Mouse (Mus musculus) liver, postnatal 0 days (tissue): ENCODE measurements around the gene Chn2.
A peak's percentile ranks its signal among the peaks of the same experiment; 100 is the strongest.

ENCODE experiments used
- CTCF ChIP-seq: sonication (generic); IDR thresholded peaks from 2 replicates; pipeline ENCODE4 v1.5.1; 2016; ENCODE audit warnings: antibody characterized with exemption, low read depth
- EP300 ChIP-seq: IDR thresholded peaks from 2 replicates; pipeline ENCODE4 v1.6.1; 2016; ENCODE audit warnings: antibody characterized with exemption, low read depth, mild to moderate bottlenecking

GRCm38 (mm10) chr6:54204931-54205330, 165.6 kb downstream of the Chn2 start:
- TF ChIP-seq CTCF (peak; percentile 58), EP300 (no peak)
